Mouse (Mus musculus) stomach, postnatal 0 days (tissue): Measurements from ENCODE around the gene Stim1.

Source experiments
- CTCF ChIP-seq: IDR thresholded peaks from 2 replicates; pipeline ENCODE4 v1.5.1; 2016; ENCODE audit warnings: antibody characterized with exemption, low read depth, mild to moderate bottlenecking, moderate library complexity
- EP300 ChIP-seq: optimal IDR thresholded peaks from 2 replicates; pipeline ENCODE3; 2016; ENCODE audit warnings: antibody characterized with exemption

DNA sequence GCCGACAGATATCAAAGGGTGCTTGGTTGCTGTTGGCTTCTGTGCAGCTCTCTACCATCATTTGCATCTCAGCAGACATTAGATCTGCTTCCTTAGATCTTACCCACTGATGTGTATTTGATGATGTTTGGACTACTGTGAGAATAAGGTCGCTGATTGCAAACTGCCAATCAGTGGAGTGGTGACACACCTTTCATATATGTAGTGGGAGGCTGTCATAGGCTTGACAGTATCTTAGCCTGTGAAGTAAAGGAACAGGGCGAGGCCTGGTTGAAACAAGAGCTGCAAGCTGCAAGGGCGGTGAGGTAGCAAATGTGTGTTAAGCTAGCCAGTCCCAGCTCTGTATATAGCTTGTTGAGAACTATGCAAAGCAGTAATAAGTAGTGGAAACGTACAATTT is 54.5 kb downstream of the Stim1 start:
- TF ChIP-seq EP300 (no peak), CTCF (no peak)
